Mouse (Mus musculus): ENCODE results near the gene Kcnk1.

The Kcnk1 gene

DNA sequence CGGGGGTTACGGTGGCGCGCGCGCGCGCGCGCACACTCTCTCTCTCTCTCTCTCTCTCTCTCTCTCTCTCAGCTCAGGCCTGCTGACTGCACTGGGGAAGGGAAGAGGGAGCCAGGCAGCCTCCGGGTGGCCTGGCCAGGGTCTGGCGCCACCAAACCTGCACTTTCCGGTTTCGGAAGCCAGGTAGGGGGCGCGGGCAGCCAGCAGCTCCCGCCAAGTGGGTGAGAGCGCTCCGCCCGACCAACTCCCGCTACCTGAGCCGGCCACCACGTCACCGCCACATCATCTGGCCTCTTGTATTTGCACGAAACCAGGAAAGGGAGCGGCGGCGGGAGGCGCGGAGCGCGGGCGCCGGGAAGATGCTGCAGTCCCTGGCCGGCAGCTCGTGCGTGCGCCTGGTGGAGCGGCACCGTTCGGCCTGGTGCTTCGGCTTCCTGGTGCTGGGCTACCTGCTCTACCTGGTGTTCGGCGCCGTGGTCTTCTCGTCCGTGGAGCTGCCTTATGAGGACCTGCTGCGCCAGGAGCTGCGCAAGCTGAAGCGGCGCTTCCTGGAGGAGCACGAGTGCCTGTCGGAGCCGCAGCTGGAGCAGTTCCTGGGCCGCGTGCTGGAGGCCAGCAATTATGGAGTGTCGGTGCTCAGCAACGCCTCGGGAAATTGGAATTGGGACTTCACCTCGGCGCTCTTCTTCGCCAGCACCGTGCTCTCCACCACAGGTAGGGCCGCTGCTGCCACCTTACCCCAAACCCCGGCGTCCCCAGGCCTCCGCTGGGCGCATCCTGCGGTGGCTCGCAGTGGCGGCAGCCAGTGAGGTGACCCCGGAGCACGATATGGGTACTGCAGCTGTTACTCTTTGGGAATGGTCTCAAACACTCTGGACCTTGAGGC, at the start of gene Kcnk1:
Gene Kcnk1, plus strand, starts transcription at position 70 of the 886 bp plus-strand sequence.
- DNase-seq (ENCODE audit: low spot score): no peak

DNA sequence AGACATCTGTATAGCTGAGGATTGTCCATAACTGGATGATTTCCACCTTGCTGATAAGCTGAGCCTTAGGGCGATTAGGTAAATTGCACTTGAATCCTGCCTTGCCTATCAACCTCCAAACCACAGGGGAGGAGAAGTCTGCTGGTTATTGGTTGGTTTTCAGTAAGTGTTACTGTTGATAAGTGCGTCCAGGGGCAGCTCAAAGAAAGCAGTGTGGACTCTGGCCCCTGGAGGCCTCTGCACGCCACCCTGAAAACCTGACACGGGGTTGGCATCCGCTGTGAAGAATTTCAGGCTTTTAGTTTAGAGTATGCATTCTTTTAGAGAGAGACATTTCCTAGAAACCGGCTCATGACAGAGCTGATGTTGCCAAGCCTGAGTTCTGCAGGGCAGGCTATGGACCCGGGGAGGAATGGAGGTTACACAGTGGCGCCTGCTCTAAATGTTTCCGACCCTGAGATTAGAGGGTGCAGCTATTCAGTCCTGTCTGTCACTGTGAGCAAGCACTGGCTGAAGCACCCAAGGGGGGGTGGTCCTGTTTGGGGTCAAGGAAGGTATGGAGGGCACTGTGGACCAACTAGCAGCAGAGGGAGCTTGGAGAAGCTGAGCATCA, 46.2 kb upstream of the Kcnk1 start:
- DNase-seq (ENCODE audit: low spot score): no peak

- DNase-seq (ENCODE audit: low spot score): peak; percentile 7
Measured at GRCm38 (mm10) chr8:125950007-125950940, 44.7 kb upstream of the Kcnk1 start.

- no peak for DNase-seq (ENCODE audit: low spot score)
Measured at GRCm38 (mm10) chr8:125955671-125956070, 39.3 kb upstream of the Kcnk1 start.

GRCm38 (mm10) chr8:125956796-125957195, 38.2 kb upstream of the Kcnk1 start:
- no peak for DNase-seq (ENCODE audit: low spot score)

DNA sequence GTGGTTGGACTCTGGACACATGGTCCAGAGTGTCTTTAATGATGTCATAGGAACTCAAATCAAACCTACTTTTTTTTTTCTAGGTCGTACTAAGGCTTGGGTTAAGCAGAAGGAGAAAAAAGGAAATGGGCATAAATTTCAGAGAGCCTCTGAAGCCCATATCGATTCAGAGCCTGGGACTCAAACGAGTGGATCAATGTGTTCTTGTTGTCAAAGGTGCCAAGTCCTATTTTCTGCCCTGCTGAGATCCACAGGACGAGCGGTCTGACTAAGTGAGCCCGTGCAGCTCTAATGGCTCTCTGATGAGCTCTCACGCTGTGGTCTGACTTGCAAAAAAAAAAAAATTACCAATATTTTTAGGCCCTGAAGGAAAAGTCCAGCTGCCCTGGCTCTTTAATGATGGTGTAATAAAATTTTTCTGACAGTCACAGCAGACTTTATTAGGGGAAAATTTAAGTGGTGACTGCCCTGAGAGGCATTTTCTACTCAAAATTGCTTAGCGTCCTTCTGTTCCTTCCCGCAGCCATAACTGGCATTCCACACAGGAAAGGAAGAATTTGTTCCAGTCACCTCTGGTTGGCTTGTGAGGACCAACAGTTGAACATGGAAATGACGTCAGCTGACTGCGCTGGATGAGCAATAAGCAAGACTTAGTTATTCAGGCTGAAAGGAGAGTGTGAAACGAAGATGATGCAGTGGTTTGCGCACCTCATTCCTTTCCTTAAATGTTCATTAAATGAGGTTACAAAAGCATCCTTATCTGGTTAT, 37.6 kb upstream of the Kcnk1 start:
- no peak for DNase-seq (ENCODE audit: low spot score)

DNA sequence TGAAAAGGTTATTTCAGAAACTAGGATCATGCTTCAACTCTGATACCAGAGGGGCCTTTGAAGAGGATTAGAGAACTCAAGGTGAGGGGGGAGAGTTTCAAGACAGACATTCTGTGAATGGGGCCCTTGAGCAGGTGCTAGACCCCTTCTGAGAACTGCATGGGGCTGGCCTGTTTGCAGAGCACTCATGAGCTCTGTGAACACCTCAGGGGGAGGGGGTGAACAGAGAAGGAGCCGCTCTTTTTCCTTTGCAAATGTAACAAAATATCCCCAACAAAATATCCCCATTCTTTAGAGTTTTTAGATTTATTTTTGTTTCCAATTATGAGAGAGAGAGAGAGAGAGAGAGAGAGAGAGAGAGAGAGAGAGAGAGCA, 37.0 kb upstream of the Kcnk1 start:
- DNase-seq (ENCODE audit: low spot score): no peak

GRCm38 (mm10) chr8:125959363-125959771, 35.6 kb upstream of the Kcnk1 start:
- DNase-seq (ENCODE audit: low spot score): no peak

GRCm38 (mm10) chr8:125960037-125960436, 34.9 kb upstream of the Kcnk1 start:
- DNase-seq (ENCODE audit: low spot score): no peak

DNA sequence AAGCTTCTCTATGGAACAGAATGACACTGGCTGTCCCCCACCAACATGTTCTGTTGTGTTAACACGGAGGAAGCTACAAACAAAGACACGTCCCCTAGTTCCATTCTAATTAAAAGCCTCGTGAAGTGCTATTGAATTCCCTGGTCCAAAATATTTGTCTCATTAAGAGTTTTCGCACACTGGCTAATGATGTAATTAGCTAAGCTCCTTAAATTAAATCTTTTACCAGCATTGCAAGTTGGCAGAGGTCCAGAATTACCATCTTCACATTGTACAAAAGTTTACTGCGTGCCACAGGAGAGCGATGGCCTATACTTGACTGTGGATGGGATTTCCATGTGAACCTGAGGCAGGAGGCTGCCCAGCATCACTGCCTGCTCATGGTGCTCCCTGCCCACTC, 33.2 kb upstream of the Kcnk1 start:
- DNase-seq (ENCODE audit: low spot score): no peak

GRCm38 (mm10) chr8:125963807-125964211, 31.2 kb upstream of the Kcnk1 start:
- DNase-seq (ENCODE audit: low spot score): no peak

DNA sequence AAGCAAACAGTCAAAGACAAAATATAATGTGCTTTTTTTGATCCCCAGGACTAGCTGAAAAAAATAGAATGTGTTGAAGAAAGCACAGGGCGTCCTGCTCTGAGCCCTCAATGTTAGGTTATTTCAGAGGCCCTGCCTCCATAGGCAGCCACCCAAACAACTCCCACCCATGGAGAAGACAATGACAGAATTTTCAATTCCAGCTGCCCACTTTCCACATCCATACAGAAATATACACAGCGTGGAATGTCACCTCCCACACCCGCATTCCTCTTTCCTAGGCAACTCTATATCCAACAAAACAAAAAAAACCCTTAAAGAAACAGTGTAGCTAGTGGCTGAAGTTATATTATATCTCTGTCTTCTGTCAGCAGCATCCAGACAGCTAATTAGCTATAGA, 23.6 kb upstream of the Kcnk1 start:
- no peak for DNase-seq (ENCODE audit: low spot score)

GRCm38 (mm10) chr8:125975981-125976380, 19.0 kb upstream of the Kcnk1 start:
- no peak for DNase-seq (ENCODE audit: low spot score)

DNA sequence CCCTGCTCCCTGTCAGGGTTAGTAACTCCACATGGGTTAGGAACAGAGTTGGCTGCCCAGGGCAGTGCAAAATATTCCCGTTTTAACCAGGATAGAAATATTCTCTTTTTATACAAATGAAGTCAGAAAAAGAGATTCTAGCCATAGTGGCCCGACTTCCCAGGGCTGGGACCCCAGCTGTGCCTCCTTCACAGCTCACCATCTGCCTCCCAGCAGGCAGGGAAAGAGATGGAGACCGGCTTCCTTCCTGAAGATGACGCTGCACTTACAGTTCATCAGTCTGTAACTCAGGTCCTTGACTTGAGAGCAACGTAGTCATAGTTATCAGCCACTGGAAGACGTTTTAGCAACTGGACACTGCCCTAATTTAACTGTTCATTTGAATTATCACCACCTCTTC, 14.1 kb upstream of the Kcnk1 start:
- DNase-seq (ENCODE audit: low spot score): no peak

GRCm38 (mm10) chr8:125983515-125983914, 11.5 kb upstream of the Kcnk1 start:
- DNase-seq (ENCODE audit: low spot score): no peak

- no peak for DNase-seq (ENCODE audit: low spot score)
Measured at GRCm38 (mm10) chr8:125984140-125984539, 10.8 kb upstream of the Kcnk1 start.

GRCm38 (mm10) chr8:125985364-125985763, 9.6 kb upstream of the Kcnk1 start:
- no peak for DNase-seq (ENCODE audit: low spot score)

DNA sequence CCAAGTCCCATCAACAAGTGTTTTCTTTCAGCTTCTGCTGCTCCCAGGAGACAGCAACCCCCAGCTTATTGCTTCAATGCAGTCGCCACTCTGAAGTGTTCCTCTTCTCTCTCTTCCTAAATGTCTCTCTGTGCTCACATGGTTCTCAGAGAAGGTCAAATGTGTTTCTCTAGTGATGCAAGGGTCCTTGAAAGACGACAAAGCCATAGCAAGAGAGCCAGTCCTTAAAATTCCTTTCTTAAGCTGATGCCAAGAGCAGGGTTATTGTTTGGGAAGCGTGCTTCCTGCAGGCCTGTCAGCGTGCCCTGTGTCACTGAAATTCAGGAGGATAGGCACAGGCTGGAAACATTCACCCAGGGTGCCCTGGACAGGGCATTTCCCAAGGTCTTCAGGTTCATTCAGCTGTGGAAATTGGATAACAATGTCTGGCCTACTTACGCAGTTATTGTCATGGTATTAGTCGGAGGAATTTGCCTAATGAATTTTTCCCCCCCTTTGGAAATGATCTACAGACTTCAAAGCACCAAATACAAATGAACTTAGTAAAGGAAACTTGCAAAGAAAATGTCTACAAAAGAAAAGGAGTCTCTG, 7.9 kb upstream of the Kcnk1 start:
- DNase-seq (ENCODE audit: low spot score): no peak

DNA sequence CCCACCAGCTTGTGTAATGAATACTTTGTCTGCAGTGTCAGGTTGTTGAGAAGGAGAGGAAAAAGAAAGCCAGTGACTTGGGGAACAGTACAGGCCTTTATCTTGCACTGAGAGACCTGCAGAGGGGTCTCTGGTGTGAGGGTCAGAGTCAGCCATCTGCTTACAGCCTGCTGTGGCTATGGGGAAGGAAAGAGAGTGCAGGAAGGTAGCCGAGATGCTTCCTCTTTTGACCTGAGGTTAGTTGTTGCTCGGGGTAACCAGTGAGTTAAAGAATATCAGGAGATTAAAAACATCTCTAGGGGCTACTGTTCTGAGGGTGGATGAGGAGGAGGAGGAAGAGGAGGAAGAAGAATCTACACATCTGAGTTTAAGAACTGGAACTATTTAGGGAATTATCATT, 7.0 kb upstream of the Kcnk1 start:
- no peak for DNase-seq (ENCODE audit: low spot score)

DNA sequence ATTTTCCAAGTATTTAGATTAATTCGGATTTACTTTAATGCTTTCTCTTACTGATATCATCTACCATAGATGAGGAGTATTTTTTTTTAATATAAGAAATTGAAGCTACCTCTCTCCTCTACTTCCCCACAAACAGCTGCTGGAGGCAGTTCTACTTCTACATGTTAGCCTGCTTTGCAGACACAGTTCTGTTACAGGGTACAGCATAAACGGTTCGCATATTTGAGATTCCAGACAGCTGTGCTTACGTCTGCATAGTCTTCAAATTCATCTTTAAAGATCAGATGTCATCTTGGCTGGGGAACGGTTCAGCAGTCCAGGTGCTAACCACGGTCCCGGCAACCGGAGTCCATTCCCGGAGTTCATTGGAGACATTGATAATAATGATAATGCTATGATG, 1.3 kb upstream of the Kcnk1 start:
- DNase-seq (ENCODE audit: low spot score): no peak
